Mouse (Mus musculus) kidney, adult 2 months (tissue): ENCODE data around the gene Ankrd28.

Experiments
- CTCF ChIP-seq: fragments of 200-500 bp; conservative IDR thresholded peaks from 2 replicates; pipeline ENCODE4 v1.5.1; 2011; ENCODE audit warnings: low read depth, mild to moderate bottlenecking, control low read depth, low read length, moderate library complexity, mixed read lengths; ENCODE audit not compliant: insufficient read depth, insufficient read length
- POLR2A ChIP-seq: fragments of 200-500 bp; IDR thresholded peaks from one replicate; pipeline ENCODE4 v1.6.1; 2011; ENCODE audit warnings: low read depth, low read length, control low read depth

GRCm38 (mm10) chr14:31742523-31742922 lies 87.9 kb downstream of the Ankrd28 start:
- no peak for TF ChIP-seq POLR2A
- TF ChIP-seq CTCF = no peak
